Mouse (Mus musculus) adrenal gland, postnatal 36 days (tissue): ENCODE measurements around the gene Tmprss7. TPM values are rescaled to one million over a fixed set of nuclear protein-coding genes. Genes with fewer than 3 reads are reported as not detected.

ENCODE experiments used
- DNase-seq, 2 experiments: peaks; one replicate each; pipeline ENCODE4 v3.0.0; 2021; ENCODE audit warnings: mixed read lengths in 1 of 2
- total RNA-seq, 2 experiments: library from RNA; stranded (reverse); gene quantifications; 2 replicates each; pipeline ENCODE4 v1.2.3; 2021

Tmprss7 gene
- total RNA-seq, 2 experiments from 2014 or later: 0.13 TPM; not detected in 1

GRCm38 (mm10) chr16:45686833-45687232 is 6.6 kb downstream of the Tmprss7 start:
- no peak for DNase-seq

DNA sequence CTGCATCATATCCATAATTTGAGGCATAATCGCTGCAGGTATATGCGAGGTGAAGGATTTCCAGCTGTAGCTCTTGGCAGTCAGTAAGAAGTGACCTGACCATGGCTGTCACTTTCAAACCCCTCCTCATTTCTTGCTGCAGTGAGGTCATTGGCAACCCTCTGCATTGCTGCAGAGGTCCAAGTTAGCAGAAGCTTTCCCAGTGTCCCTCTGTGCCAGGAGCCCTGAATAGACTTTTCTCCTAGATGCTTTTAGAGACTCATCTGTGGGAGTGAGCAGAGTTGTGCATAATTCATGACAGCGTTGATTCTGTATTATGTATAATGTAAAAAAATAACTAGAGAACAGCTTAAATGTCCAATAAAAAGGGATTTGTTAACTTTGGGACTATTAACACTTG is 8.2 kb downstream of the Tmprss7 start:
- no peak for DNase-seq

- peak; percentile 79 to 84 for DNase-seq
Observed at GRCm38 (mm10) chr16:45684815-45685214, 8.6 kb downstream of the Tmprss7 start.

DNA sequence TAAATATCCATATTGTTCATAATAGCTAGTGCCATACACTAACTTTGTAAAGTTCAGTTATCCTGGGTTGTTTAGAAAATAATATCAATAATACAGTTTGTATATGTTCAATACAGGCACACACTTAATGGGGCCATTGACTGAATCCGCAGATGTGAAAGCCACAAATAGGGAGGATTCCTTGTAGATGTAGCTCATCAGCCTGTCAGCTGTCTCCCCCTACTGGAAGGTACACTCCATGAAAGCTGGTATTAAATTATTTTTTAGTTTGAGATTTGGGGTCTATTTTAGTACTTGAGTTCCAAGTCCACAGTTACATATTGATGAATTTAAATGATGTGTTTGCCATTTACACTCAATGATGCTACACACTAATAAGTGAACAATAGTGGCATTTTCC is 17.0 kb downstream of the Tmprss7 start:
- peak in 1 of 2 experiments; percentile 40 for DNase-seq

- DNase-seq: peak; percentile 48 to 50
Observed at GRCm38 (mm10) chr16:45670005-45670404, 23.5 kb downstream of the Tmprss7 start.

DNA sequence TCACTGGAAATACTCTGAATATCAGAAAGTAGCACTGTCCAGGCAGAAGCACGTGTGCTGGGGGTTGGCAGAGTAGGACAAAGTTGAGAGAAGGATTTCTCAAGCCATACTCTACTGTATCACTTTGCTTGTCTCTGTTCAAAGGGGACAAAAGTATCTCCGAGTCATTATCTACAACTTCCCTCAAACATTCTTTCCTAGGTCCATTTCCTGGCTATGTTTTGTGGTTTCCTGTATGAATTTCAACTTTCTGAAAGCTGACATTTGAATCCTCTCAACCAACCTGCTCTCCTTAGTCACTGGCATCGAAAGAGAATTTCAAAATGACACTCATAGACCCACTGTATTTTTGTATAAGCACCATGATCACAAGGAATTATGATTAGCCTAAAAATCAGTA is 25.3 kb downstream of the Tmprss7 start:
- no peak for DNase-seq

DNA sequence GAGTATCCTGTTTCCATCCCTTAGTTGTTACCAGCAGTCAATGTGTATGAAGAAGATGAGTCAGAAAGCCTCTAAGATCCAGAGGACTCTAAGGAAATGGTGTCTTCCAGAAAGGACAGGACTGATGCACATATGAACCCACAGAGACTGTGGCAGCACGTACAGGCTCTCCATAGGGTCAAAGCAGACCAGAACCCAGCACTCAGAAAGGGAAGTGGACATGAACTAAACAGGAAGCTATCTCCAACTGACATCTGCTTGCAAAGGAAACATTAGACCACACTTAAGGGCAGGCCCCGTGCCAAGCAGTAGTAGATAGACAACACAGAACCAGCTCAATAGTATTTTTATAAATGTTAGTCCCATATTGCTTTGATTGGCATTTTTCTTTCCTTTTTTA is 27.3 kb downstream of the Tmprss7 start:
- no peak for DNase-seq

DNA sequence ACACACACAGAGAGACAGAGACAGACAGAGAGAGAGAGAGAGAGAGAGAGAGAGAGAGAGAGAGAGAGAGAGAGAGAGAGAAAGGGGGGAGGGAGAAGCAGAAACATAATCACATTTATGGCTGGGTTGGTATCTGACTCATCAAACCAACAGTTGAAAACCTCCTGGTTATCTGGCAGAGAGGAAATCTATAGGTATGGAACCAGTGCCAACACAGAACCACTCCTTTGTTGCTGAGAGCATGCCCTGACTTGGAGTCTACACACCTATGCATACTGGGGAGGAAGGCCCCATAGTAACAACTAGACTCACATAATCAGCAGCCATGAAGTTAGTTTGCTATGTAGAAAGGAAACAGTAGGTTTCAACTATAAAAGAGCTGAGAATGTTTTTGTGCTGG is 31.1 kb downstream of the Tmprss7 start:
- DNase-seq: no peak

- no peak for DNase-seq
Observed at GRCm38 (mm10) chr16:45659596-45659995, 33.9 kb downstream of the Tmprss7 start.

DNA sequence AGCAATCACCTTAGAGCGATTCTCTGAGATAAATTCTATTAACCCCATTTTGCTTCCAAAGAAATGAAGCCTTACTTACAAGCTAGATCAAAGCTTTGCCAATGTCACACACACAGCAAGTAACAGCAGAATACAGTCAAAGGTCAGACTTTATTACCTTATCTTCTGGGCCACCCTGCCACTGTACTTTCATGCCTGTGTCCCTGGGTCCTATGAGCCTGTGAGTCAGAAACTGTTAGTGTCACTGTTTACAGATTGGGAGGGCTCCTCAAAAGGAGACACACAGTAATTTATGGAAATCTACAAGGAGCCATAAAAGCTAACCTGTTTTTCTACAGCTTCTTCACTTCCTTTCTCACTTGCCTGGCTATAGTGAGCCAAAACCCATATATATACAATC is 35.2 kb downstream of the Tmprss7 start:
- no peak for DNase-seq

- no peak for DNase-seq
Observed at GRCm38 (mm10) chr16:45657574-45658159, 35.8 kb downstream of the Tmprss7 start.

DNA sequence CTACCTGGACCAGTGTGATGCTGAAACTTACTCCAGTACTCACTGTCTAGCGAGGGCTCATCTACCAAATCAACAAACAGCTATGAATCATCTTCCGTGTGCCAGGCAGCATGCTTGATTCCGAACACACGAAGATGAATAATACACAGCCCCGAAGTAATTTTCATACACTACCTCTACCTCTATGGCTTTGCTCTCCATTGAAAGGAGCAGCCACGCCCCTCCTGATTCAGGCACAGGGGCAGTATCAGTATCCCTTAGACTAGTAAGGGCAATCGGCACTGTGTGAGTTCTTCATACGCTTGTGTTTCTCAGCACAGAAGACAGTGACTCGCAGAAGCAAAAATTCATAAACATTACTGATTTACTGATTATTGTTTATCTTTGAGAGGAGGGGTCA is 39.0 kb downstream of the Tmprss7 start:
- no peak for DNase-seq

- peak; percentile 17 to 20 for DNase-seq
Observed at GRCm38 (mm10) chr16:45653934-45654332, 39.5 kb downstream of the Tmprss7 start, which contains the start of gene BC016579. Gene BC016579, minus strand, starts transcription at chr16:45654068.

GRCm38 (mm10) chr16:45653009-45653933 is 40.2 kb downstream of the Tmprss7 start:
- peak in 1 of 2 experiments; percentile 9 for DNase-seq

- no peak for DNase-seq
Observed at GRCm38 (mm10) chr16:45651497-45651896, 42.0 kb downstream of the Tmprss7 start.

- DNase-seq: peak; percentile 74 to 78
Observed at GRCm38 (mm10) chr16:45644380-45644779, 49.1 kb downstream of the Tmprss7 start.

DNA sequence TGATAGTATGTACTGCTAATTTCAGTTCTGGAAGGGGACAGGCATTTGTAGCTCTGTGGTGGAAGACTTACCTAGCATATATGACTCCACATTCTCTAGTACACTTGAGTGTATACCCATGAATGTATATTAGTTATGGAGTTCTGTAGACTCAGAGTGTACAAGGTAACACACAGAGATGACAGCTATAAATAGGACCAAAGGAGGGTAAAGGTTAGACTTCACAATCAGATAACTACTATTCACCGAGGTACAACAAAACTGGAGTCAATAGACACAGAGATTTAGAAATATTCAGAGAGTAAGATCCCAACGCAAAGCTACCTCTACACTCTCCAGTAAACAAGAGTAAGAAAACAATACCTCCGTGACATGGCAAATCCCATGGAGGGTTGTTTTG is 49.5 kb downstream of the Tmprss7 start:
- no peak for DNase-seq

DNA sequence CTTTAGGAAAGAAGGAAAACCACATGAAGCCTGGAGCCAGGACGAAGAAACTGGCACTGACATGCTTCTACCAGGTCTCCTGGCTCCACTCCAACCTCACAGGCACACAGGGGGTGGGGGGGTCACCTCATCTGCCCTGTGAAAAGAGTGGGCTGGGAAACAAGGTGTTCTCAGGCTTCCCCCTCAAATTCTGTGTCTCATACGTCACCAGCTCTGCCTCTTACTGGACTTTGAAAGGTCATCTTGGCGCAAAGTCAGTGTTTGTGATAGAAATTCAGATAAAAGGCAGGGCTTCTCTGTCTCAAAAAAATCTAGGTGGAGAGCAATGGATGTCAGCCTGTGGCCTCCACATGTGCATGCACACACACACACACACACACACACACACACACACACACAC is 52.2 kb downstream of the Tmprss7 start:
- peak in 1 of 2 experiments; percentile 25 for DNase-seq

DNA sequence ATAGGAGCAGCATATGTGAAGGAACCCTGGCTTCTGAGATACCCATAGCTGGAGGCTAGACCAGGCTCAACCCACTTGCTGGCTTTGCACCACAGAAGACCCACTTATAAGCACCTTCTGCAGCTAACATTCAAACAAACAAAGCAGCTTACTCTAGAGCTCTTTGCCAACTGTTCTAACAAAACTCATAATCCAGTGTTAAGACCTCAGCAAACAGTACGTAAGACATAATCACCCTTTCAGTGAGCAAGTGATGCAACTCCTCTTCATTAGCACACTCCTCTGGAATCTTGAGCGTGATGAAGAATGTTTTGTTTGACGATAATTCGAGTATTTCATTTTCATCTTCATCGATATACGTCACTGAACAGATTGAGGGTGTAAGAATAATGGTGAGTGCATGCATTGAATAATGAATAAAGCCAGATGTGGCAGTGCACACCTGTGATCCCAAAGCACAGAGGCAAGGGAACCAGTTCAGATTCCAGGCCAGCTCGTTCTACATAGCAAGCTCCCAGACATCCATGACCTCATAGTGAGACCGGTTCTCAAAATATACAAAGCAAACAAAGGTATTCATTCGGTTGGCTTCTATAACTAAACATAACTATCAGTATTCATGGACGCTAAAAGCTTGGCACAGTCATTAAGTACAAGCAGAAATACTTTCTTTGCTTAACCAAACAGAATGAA is 53.2 kb downstream of the Tmprss7 start:
- DNase-seq: no peak

GRCm38 (mm10) chr16:45635826-45636225 is 57.6 kb downstream of the Tmprss7 start:
- DNase-seq: no peak

DNA sequence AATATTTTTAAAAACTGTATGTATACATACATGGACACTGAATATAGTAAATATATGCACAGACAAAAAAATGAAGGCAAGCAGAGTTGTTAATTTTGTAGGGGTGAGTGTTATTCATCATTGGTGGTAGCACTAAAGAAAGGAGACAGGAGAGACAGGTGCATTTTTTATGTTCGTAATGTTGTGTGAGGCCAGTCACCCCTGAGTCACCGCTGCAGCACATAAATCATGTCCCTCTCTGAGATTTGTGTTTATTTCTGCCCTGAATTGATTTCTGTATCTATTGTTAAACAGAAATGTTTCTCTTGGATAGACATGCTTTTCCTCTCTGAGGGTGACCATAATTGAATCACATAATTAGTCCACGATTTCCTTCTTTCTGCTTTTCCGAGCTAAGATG is 61.0 kb downstream of the Tmprss7 start:
- DNase-seq: peak; percentile 30 to 46

GRCm38 (mm10) chr16:45630347-45630960 is 63.0 kb downstream of the Tmprss7 start:
- peak; percentile 70 to 78 for DNase-seq
